Mouse (Mus musculus) bone marrow, adult 2 months (tissue): Measurements from ENCODE around the gene Gm15217.

Source experiments
- CTCF ChIP-seq: fragments of 200-500 bp; IDR thresholded peaks from 2 replicates; pipeline ENCODE4 v1.5.1; 2011; ENCODE audit warnings: low read length, control low read depth; ENCODE audit not compliant: control insufficient read depth, insufficient read depth
- POLR2A ChIP-seq: fragments of 200-500 bp; IDR thresholded peaks from 2 replicates; pipeline ENCODE4 v1.6.1; 2011; ENCODE audit warnings: low read depth, mild to moderate bottlenecking, control low read depth, low read length, borderline replicate concordance; ENCODE audit not compliant: control insufficient read depth

DNA sequence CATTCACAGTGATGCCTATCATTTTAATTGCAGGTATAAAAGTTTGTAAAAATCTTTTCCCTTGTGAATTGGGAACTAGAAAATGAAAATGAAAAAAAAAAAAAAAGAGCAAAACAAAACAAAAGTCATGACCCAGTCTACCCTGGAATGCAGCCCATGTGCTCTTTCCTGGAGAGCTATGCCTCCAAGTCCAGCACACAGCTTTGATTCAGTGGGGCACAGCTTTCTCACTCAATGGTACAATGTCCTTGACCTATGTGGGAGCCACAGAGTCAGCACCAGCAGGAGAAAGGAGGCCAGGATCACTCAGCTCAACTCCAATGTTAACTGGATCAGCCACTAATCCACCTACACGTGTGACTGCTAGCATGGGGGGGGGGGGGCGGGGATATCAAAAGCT lies 20.7 kb downstream of the Gm15217 start:
- no peak for TF ChIP-seq CTCF
- no peak for TF ChIP-seq POLR2A
